Mouse (Mus musculus): ENCODE results near the gene Rgs14.

DNA sequence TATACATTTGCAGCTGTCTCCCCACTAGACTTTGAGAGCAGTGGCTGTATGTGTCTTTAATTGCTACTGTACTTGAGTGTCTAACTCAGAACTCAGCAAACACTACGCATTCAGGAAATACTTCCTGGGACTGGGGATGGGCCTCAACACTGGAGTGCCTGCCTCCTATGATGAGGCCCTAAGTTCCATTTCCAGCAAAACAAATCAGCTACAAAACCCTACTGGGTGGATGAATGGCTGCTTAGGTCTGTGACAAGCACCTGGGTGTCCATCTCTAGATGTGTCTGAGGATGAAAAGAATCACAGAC is 30.5 kb downstream of the Rgs14 start:
- TF ChIP-seq GATA1 (IDR thresholded peaks at IDR 0.05; ENCODE audit: low read length) (no peak), TAL1 (IDR thresholded peaks at IDR 0.05; ENCODE audit: low read length) (no peak)
